Mouse (Mus musculus): ENCODE results near the gene Palm2.

- TF ChIP-seq CTCF (IDR thresholded peaks at IDR 0.05; ENCODE audit: control insufficient read depth, insufficient read depth, low read length) (no peak), POLR2A (IDR thresholded peaks at IDR 0.05; ENCODE audit: borderline replicate concordance, control insufficient read depth, low read depth, low read length) (no peak)
Observed at GRCm38 (mm10) chr4:57680186-57680585, 246.1 kb downstream of the Palm2 start.
